Comparison of ENCODE assay signal across 8 mouse cellular contexts in the genomic region with DNA sequence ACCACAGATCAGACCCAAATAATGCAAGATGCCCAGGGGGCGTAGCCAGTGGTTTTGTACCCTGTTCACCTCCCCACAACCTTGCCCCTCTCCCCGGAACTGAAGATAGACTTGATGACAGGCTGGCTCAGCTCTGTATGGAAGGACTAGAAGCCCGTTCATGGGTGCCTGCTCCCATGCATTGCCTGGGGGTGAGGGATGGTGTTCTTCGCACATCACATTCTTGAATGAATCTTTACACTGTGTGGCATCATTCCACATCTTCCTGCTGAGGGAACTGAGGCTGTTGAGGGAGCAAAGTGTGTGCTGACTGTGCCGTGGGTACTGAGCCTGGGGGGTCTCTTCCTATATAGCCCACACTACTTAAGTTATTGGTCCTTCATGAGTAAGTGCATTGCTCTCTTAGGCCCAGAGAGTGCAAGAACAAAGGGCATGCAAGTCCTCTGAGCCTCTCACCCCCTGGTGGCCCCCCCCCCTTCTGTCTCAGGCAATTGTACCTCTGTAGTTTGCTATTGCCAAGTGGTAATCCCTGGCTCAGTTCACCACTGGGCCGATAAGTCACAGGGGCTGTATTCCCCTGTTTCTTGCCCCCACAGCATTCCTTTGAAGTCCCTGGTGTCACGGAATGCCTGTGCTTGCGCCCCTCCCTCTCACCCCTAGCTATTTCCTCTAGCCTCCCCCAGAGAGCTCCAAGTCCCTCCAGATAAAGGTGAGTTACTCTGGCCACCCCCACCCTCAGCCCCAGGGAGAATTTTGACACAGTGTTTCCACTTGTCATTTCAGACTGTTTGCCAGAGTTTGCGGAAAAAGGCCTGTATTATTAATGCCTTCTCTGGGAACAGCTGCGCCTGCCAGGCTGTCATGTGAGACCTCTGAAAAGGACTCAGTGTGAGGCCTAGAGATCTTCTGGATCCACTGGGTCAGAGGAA. TPM values are rescaled to one million over a fixed set of nuclear protein-coding genes. Genes with fewer than 3 reads are reported as not detected.
DNase-seq lines count a peak whose midpoint lies in the region; ATAC-seq and TF ChIP-seq lines count a peak whose summit lies in the region.

No protein-coding gene starts in this region.

- no peak overlapping the region for H3K9ac ChIP-seq in heart, embryonic 14.5 days (ENCODE audit: low read length)
- no peak overlapping the region for H3K9ac ChIP-seq in lung, postnatal 0 days (replicated peaks; ENCODE audit: low read depth)

- TF ChIP-seq CTCF in brain, embryonic 14.5 days (IDR thresholded peaks at IDR 0.05; ENCODE audit: borderline replicate concordance, extremely low read depth, insufficient read depth, insufficient read length) = no peak
- TF ChIP-seq CTCF in lung, postnatal 0 days (IDR thresholded peaks at IDR 0.05) = no peak
- no peak for TF ChIP-seq CTCF in cerebellum, adult 2 months (IDR thresholded peaks at IDR 0.05; ENCODE audit: borderline replicate concordance, insufficient read depth, low read depth, low read length)

- H3K9me3 ChIP-seq in heart, embryonic 14.5 days (ENCODE audit: control insufficient read depth, low read length) = no peaks in the 10 kb centered on the region
- H3K9me3 ChIP-seq in lung, postnatal 0 days (ENCODE audit: low read length) = no peaks in the 10 kb centered on the region

- peak overlapping the region; percentile 2 to 13; a peak in 1 of 4 replicates for H3K27ac ChIP-seq in heart, embryonic 14.5 days (replicated peaks in 1 of 2; ENCODE audit: control insufficient read depth in 1 of 2, insufficient read depth in 1 of 2, low read depth in 2 of 2, low read length in 2 of 2)
- H3K27ac ChIP-seq in lung, postnatal 0 days (ENCODE audit: low read length) = peak overlapping the region; percentile 51; the same call in 1 of the 2 replicates
- no peak overlapping the region for H3K27ac ChIP-seq in cerebellum, adult 2 months (ENCODE audit: insufficient read depth, low read length)

- H3K36me3 ChIP-seq in heart, embryonic 14.5 days (ENCODE audit: control insufficient read depth, insufficient read depth, low read length) = peaks cover 5% of the 10 kb centered on the region; the same call in 1 of the 2 replicates
- no peaks in the 10 kb centered on the region for H3K36me3 ChIP-seq in lung, postnatal 0 days (ENCODE audit: insufficient read depth, low read length)

- WGBS in heart, embryonic 14.5 days = 34% methylated on average over 10 of the region's 10 CpGs
- 36% methylated on average over 10 of the region's 10 CpGs for WGBS in lung, postnatal 0 days
- WGBS in cerebellum, adult 2 months = 58% methylated on average over 10 of the region's 10 CpGs

- DNase-seq in left cerebral cortex, postnatal 4 days = peak; percentile 19
- DNase-seq in left cerebral cortex, postnatal 14 days (ENCODE audit: low spot score in 2 of 2) = no peak
- DNase-seq in brain, embryonic 14.5 days (ENCODE audit: low read depth) = peak; percentile 78
- DNase-seq in lung, postnatal 0 days (ENCODE audit: low spot score) = peak; percentile 63
- peak; percentile 66 for DNase-seq in testis, postnatal 10 days (ENCODE audit: low spot score)
- DNase-seq in cerebellum, adult 2 months = no peak
- no peak for DNase-seq in B cell, adult 2 months

- intact Hi-C loops in left cerebral cortex, postnatal 4 days (cut with DNase I) = no loop called here
- intact Hi-C loops in left cerebral cortex, postnatal 14 days (cut with DNase I) = no loop called here

- no peak for TF ChIP-seq POLR2A in brain, embryonic 14.5 days (IDR thresholded peaks at IDR 0.05; ENCODE audit: borderline replicate concordance, extremely low read depth, insufficient read depth, insufficient read length, poor library complexity, severe bottlenecking)
- TF ChIP-seq POLR2A in cerebellum, adult 2 months (IDR thresholded peaks at IDR 0.05; ENCODE audit: borderline replicate concordance, insufficient read depth, low read length) = no peak

- no peak overlapping the region for H3K4me3 ChIP-seq in heart, embryonic 14.5 days (ENCODE audit: control insufficient read depth in 1 of 2, insufficient read depth in 1 of 2, low read depth in 1 of 2, low read length in 2 of 2)
- H3K4me3 ChIP-seq in lung, postnatal 0 days (ENCODE audit: low read depth, low read length) = no peak overlapping the region
- no peak overlapping the region for H3K4me3 ChIP-seq in cerebellum, adult 2 months (replicated peaks; ENCODE audit: insufficient read depth, low read depth, low read length)

- H3K4me2 ChIP-seq in heart, embryonic 14.5 days (ENCODE audit: low read length) = no peak overlapping the region
- no peak overlapping the region for H3K4me2 ChIP-seq in lung, postnatal 0 days (replicated peaks; ENCODE audit: low read depth, low read length)

- H3K27me3 ChIP-seq in heart, embryonic 14.5 days (ENCODE audit: control insufficient read depth, insufficient read depth, low read length) = peaks cover 18% of the 10 kb centered on the region
- H3K27me3 ChIP-seq in lung, postnatal 0 days (replicated peaks; ENCODE audit: insufficient read depth, low read length) = no peaks in the 10 kb centered on the region
- no peaks in the 10 kb centered on the region for H3K27me3 ChIP-seq in cerebellum, adult 2 months (ENCODE audit: control insufficient read depth, insufficient read depth, low read length)

- no peak for ATAC-seq in heart, embryonic 14.5 days (ENCODE audit: insufficient number of reproducible peaks, insufficient read depth, low FRiP score, low read depth)
- ATAC-seq in lung, postnatal 0 days = no peak

- H3K4me1 ChIP-seq in heart, embryonic 14.5 days (ENCODE audit: control insufficient read depth in 2 of 2, insufficient read depth in 2 of 2, low read length in 2 of 2) = peaks cover 27 to 44% of the 10 kb centered on the region in 2 experiments
- peaks cover 39% of the 10 kb centered on the region for H3K4me1 ChIP-seq in lung, postnatal 0 days (ENCODE audit: insufficient read depth, low read depth, low read length)
- H3K4me1 ChIP-seq in cerebellum, adult 2 months (ENCODE audit: control insufficient read depth, insufficient read depth, low read length) = peaks cover 4% of the 10 kb centered on the region; the same call in 1 of the 2 replicates

- TF ChIP-seq EP300 in lung, postnatal 0 days (IDR thresholded peaks at IDR 0.05) = no peak

RNA-seq across cellular contexts. Expression of gene St6gal1, which starts 45.7 kb away (rescaled TPM):
- 10 to 100 TPM; 19.1 to 23.2 TPM for total RNA-seq in left cerebral cortex, postnatal 4 days (2021)
- 10 to 100 TPM; 10.5 to 13.0 TPM for total RNA-seq in left cerebral cortex, postnatal 14 days (2021)
- 31.5 and 35.7 TPM in 2 replicates for polyA plus RNA-seq in brain, embryonic 14.5 days (2012; rRNA removed)
- polyA plus RNA-seq in heart, embryonic 14.5 days (2014; fragmentation: Nextera tagmentation; extraction: Ambion mirVana) = 16.2 and 16.7 TPM in 2 replicates
- polyA plus RNA-seq in lung, postnatal 0 days (2015; fragmentation: Nextera tagmentation; extraction: Ambion mirVana) = 42.2 and 46.4 TPM in 2 replicates
- polyA plus RNA-seq in cerebellum, adult 2 months (2012; rRNA removed) = 11.2 and 11.5 TPM in 2 replicates

Comparison
In these comparisons a context has a peak if more than half of its experiments do, and no peak if none do; other contexts are left out.
1. DNase-seq: peak in left cerebral cortex, postnatal 4 days (single experiment), brain, embryonic 14.5 days (single experiment), lung, postnatal 0 days (single experiment) and testis, postnatal 10 days (single experiment); none in left cerebral cortex, postnatal 14 days (0 of 2), cerebellum, adult 2 months (0 of 2) and B cell, adult 2 months (0 of 2).